In the genomic region with DNA sequence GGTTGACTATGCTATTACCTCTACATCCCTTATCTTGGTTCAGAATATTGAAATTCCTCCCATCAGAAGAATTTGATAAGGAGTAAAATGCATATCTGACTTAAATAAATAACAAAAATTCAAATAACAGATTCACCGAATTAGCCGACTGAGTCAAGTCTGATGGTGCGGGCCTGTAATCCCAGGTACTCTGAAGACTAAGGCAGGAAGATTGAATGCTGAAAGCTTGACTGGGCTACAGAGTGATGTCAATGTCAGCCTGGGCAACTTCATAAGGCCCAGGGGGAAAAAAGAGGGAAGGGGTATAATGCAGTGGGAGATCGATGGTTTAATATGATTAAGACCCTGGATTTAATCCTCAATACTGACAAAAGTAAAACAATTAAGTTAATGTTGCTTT, we compare ENCODE assay signal across 29 mouse cellular contexts. TPM values are rescaled to one million over a fixed set of nuclear protein-coding genes. Genes with fewer than 3 reads are reported as not detected.
"Had no signal": no experiment of that assay in that cellular context is flagged by ENCODE, and none has a peak within 500 bp of the region (broad histone marks: within the 10 kb centered on the region; RNA-seq: fewer than 3 reads in every experiment).

No protein-coding gene starts in this region.

- H3K4me3 ChIP-seq: embryonic facial prominence, embryonic 10.5 days; embryonic facial prominence, embryonic 12.5 days; embryonic facial prominence, embryonic 13.5 days; embryonic facial prominence, embryonic 15.5 days; erythroblast, embryonic 14.5 days; forebrain, embryonic 10.5 days; forebrain, embryonic 12.5 days; forebrain, embryonic 13.5 days; forebrain, embryonic 15.5 days; gastrocnemius, adult 2 months had no signal

- H3K27ac ChIP-seq: embryonic facial prominence, embryonic 10.5 days; embryonic facial prominence, embryonic 12.5 days; embryonic facial prominence, embryonic 13.5 days; embryonic facial prominence, embryonic 15.5 days; forebrain, embryonic 10.5 days; forebrain, embryonic 12.5 days; forebrain, embryonic 13.5 days; forebrain, embryonic 15.5 days; gastrocnemius, adult 2 months had no signal

- H3K4me1 ChIP-seq: embryonic facial prominence, embryonic 10.5 days; embryonic facial prominence, embryonic 12.5 days; embryonic facial prominence, embryonic 13.5 days; embryonic facial prominence, embryonic 15.5 days; forebrain, embryonic 10.5 days; forebrain, embryonic 12.5 days; forebrain, embryonic 13.5 days; forebrain, embryonic 15.5 days had no signal

- H3K9ac ChIP-seq: embryonic facial prominence, embryonic 12.5 days; embryonic facial prominence, embryonic 13.5 days; embryonic facial prominence, embryonic 15.5 days; forebrain, embryonic 12.5 days; forebrain, embryonic 13.5 days; forebrain, embryonic 15.5 days; forebrain, postnatal 0 days had no signal

- H3K27me3 ChIP-seq: embryonic facial prominence, embryonic 12.5 days; embryonic facial prominence, embryonic 13.5 days; embryonic facial prominence, embryonic 15.5 days; forebrain, embryonic 12.5 days; forebrain, embryonic 13.5 days; forebrain, embryonic 15.5 days had no signal

- H3K9me3 ChIP-seq: embryonic facial prominence, embryonic 10.5 days; embryonic facial prominence, embryonic 12.5 days; embryonic facial prominence, embryonic 13.5 days; embryonic facial prominence, embryonic 15.5 days; forebrain, embryonic 10.5 days; forebrain, embryonic 12.5 days; forebrain, embryonic 13.5 days; forebrain, embryonic 15.5 days had no signal

- ATAC-seq: forebrain, embryonic 13.5 days; forebrain, embryonic 14.5 days; forebrain, embryonic 15.5 days; forebrain, embryonic 16.5 days; forebrain, postnatal 0 days had no signal

- DNase-seq: cerebellum, adult 2 months; cerebellum, adult 8-10 months; cerebellum, adult 9-10 months; cerebellum, adult 9-11 months; cerebellum, postnatal 10 days; cerebellum, postnatal 14 days; cerebellum, postnatal 25 days; cerebellum, postnatal 36 days; embryo, embryonic 11 days; forebrain, postnatal 0 days; gastrocnemius, adult 2 months; gastrocnemius, postnatal 10 days; gastrocnemius, postnatal 14 days; gastrocnemius, postnatal 25 days; gastrocnemius, postnatal 36 days; heart, adult 11 months; heart, adult 18-20 months had no signal

- H3K36me3 ChIP-seq: embryonic facial prominence, embryonic 10.5 days; embryonic facial prominence, embryonic 12.5 days; embryonic facial prominence, embryonic 13.5 days; embryonic facial prominence, embryonic 15.5 days; forebrain, embryonic 10.5 days; forebrain, embryonic 12.5 days; forebrain, embryonic 15.5 days had no signal

- H3K4me2 ChIP-seq: embryonic facial prominence, embryonic 12.5 days; embryonic facial prominence, embryonic 13.5 days; embryonic facial prominence, embryonic 15.5 days; forebrain, embryonic 12.5 days; forebrain, embryonic 13.5 days; forebrain, embryonic 15.5 days had no signal

RNA-seq across cellular contexts. Expression of gene Scin, which starts 36.6 kb away (rescaled TPM):
- polyA plus RNA-seq: embryonic facial prominence, embryonic 10.5 days; forebrain, embryonic 10.5 days; forebrain, embryonic 11.5 days; forebrain, embryonic 13.5 days; forebrain, embryonic 14.5 days; forebrain, embryonic 15.5 days; forebrain, embryonic 16.5 days had no signal
